Mouse (Mus musculus): ENCODE data around the gene Arsb. TPM values are rescaled to one million over a fixed set of nuclear protein-coding genes. Genes with fewer than 3 reads are reported as not detected.

The Arsb gene
- total and polyA plus RNA-seq, 2 experiments = 7.3 to 19.1 TPM

DNA sequence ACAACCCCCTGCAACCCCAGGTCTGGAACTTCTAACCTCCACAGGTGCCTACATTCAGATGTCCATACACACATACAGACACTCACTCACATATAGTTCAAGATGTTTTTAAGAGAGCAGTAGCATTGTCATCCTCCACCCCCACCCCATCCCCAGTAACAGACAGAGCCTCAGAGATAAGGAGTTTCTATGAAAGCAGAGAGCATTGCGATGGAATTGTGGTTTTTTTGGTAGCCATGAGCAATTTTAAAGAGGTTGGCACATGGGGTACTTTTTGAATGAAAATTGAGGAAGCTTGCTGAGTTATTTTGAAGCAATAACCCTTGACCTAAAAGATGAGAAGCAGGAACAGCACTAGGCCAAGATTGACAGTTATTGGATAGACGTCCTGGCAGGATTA is 89.8 kb downstream of the Arsb start:
- no peak for DNase-seq (ENCODE audit: extremely low read depth, low read depth, low spot score)
- H3K4me3 ChIP-seq (ENCODE audit: insufficient read depth, low read depth, low read length) = no peak overlapping the region
- H3K79me2 ChIP-seq (ENCODE audit: control insufficient read depth, insufficient read depth, low read length) = no peaks in the 10 kb centered on the region
- H3K27me3 ChIP-seq (ENCODE audit: control insufficient read depth, insufficient read depth, low read length) = no peaks in the 10 kb centered on the region
- no peak overlapping the region for H3K9ac ChIP-seq (ENCODE audit: low read depth, low read length)
- peaks cover 3% of the 10 kb centered on the region; the same call in 1 of the 2 replicates for H3K36me3 ChIP-seq (ENCODE audit: control insufficient read depth, insufficient read depth, low read length)
- no peaks in the 10 kb centered on the region for H3K4me1 ChIP-seq (ENCODE audit: control insufficient read depth, insufficient read depth, low read length)
- TF ChIP-seq CTCF (IDR thresholded peaks at IDR 0.05; ENCODE audit: low read depth, low read length) = no peak
- no peak for TF ChIP-seq POLR2A (IDR thresholded peaks at IDR 0.05; ENCODE audit: extremely low read depth, insufficient read depth, low read length)
- H3K27ac ChIP-seq (replicated peaks; ENCODE audit: insufficient read depth, low read depth, low read length) = no peak overlapping the region
- 80% methylated on average over 2 of the region's 2 CpGs for WGBS

DNA sequence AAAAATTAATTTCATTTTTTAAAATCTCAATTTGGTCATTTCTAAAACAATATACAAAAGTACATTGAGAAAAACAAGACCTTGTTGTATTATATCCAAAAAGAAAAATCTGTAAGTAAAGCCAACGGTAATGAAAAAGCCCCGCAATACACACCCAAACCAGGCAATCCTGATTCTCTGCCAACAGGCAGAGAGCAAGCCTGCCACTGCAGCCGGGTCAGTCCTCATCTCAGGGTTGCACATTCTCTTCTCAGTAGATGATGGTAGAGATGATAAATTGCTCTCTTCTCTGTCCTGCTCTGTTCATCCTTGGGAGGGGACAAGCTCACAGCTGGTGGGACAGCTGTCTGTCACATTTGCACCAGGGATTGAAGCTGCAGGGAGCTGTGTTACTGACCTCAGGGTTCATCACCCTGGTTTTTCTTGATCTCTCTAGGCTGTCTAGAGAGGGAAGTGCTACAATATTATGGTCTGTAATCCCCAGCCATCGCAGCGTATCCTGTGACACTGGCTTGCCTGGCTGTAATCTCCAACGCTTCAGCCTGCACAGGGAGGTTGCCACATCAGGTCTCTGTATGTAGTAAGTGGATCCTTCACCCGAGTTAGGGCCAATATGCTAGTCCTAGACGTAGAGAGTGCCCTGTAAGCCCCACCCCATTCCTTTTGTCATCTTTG is 92.8 kb downstream of the Arsb start:
- H3K27ac ChIP-seq (replicated peaks; ENCODE audit: insufficient read depth, low read depth, low read length) = no peak overlapping the region

DNA sequence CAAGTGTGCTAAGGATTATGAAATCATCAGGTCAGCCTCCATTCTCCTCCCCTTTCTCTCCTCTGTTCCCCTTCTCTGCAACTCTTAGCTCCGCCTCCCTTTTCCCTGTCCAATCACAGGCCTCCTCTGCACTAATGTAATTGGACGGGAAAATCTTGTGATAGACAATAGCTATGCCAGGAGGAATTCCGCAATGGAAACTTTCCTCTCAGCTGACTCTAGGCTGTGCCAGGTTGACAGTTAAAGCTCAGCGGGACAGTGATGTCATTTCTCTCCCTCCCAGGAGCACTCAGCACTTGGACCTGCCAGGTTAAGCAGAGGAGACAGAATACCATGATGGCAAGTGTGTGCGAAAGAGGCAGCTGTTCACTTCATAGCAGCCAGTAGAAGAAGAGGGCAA is 95.2 kb downstream of the Arsb start:
- H3K4me3 ChIP-seq (ENCODE audit: insufficient read depth, low read depth, low read length) = no peak overlapping the region
- no peak overlapping the region for H3K9ac ChIP-seq (ENCODE audit: low read depth, low read length)
- H3K4me1 ChIP-seq (ENCODE audit: control insufficient read depth, insufficient read depth, low read length) = no peaks in the 10 kb centered on the region
- peaks cover 6% of the 10 kb centered on the region; the same call in 1 of the 2 replicates for H3K36me3 ChIP-seq (ENCODE audit: control insufficient read depth, insufficient read depth, low read length)
- no peaks in the 10 kb centered on the region for H3K27me3 ChIP-seq (ENCODE audit: control insufficient read depth, insufficient read depth, low read length)
- H3K27ac ChIP-seq (replicated peaks; ENCODE audit: insufficient read depth, low read depth, low read length) = no peak overlapping the region
- DNase-seq (ENCODE audit: extremely low read depth, low read depth, low spot score) = no peak
- 92% methylated on average over 5 of the region's 5 CpGs for WGBS
- no peak for TF ChIP-seq POLR2A (IDR thresholded peaks at IDR 0.05; ENCODE audit: extremely low read depth, insufficient read depth, low read length)
- TF ChIP-seq CTCF (IDR thresholded peaks at IDR 0.05; ENCODE audit: low read depth, low read length) = no peak
- H3K79me2 ChIP-seq (ENCODE audit: control insufficient read depth, insufficient read depth, low read length) = no peaks in the 10 kb centered on the region

More for the DNA sequence above, 92.8 kb downstream of the Arsb start:
- 74% methylated on average over 8 of the region's 8 CpGs for WGBS
- no peaks in the 10 kb centered on the region for H3K79me2 ChIP-seq (ENCODE audit: control insufficient read depth, insufficient read depth, low read length)
- DNase-seq (ENCODE audit: extremely low read depth, low read depth, low spot score) = no peak
- H3K36me3 ChIP-seq (ENCODE audit: control insufficient read depth, insufficient read depth, low read length) = peaks cover 6% of the 10 kb centered on the region; the same call in 1 of the 2 replicates
- H3K9ac ChIP-seq (ENCODE audit: low read depth, low read length) = no peak overlapping the region
- no peaks in the 10 kb centered on the region for H3K27me3 ChIP-seq (ENCODE audit: control insufficient read depth, insufficient read depth, low read length)
- H3K4me1 ChIP-seq (ENCODE audit: control insufficient read depth, insufficient read depth, low read length) = no peaks in the 10 kb centered on the region
- no peak for TF ChIP-seq POLR2A (IDR thresholded peaks at IDR 0.05; ENCODE audit: extremely low read depth, insufficient read depth, low read length)
- TF ChIP-seq CTCF (IDR thresholded peaks at IDR 0.05; ENCODE audit: low read depth, low read length) = no peak
- H3K4me3 ChIP-seq (ENCODE audit: insufficient read depth, low read depth, low read length) = no peak overlapping the region

GRCm38 (mm10) chr13:93871681-93872080 is 100.3 kb downstream of the Arsb start:
- no peak for DNase-seq (ENCODE audit: extremely low read depth, low read depth, low spot score)
- TF ChIP-seq POLR2A (IDR thresholded peaks at IDR 0.05; ENCODE audit: extremely low read depth, insufficient read depth, low read length) (no peak), CTCF (IDR thresholded peaks at IDR 0.05; ENCODE audit: low read depth, low read length) (no peak)
- Histone ChIP-seq H3K9ac (ENCODE audit: low read depth, low read length) (no peak overlapping the region), H3K4me1 (ENCODE audit: control insufficient read depth, insufficient read depth, low read length) (no peaks in the 10 kb centered on the region), H3K27me3 (ENCODE audit: control insufficient read depth, insufficient read depth, low read length) (no peaks in the 10 kb centered on the region), H3K79me2 (ENCODE audit: control insufficient read depth, insufficient read depth, low read length) (no peaks in the 10 kb centered on the region), H3K36me3 (ENCODE audit: control insufficient read depth, insufficient read depth, low read length) (peaks cover 3% of the 10 kb centered on the region; the same call in 1 of the 2 replicates), H3K4me3 (ENCODE audit: insufficient read depth, low read depth, low read length) (no peak overlapping the region), H3K27ac (replicated peaks; ENCODE audit: insufficient read depth, low read depth, low read length) (no peak overlapping the region)
- WGBS = 80% methylated on average over 10 of the region's 10 CpGs

GRCm38 (mm10) chr13:93872591-93872990 is 101.2 kb downstream of the Arsb start:
- Histone ChIP-seq H3K4me1 (ENCODE audit: control insufficient read depth, insufficient read depth, low read length) (no peaks in the 10 kb centered on the region), H3K27ac (replicated peaks; ENCODE audit: insufficient read depth, low read depth, low read length) (no peak overlapping the region), H3K9ac (ENCODE audit: low read depth, low read length) (no peak overlapping the region), H3K4me3 (ENCODE audit: insufficient read depth, low read depth, low read length) (no peak overlapping the region), H3K27me3 (ENCODE audit: control insufficient read depth, insufficient read depth, low read length) (no peaks in the 10 kb centered on the region), H3K79me2 (ENCODE audit: control insufficient read depth, insufficient read depth, low read length) (no peaks in the 10 kb centered on the region), H3K36me3 (ENCODE audit: control insufficient read depth, insufficient read depth, low read length) (peaks cover 2% of the 10 kb centered on the region; the same call in 1 of the 2 replicates)
- DNase-seq (ENCODE audit: extremely low read depth, low read depth, low spot score) = no peak
- TF ChIP-seq CTCF (IDR thresholded peaks at IDR 0.05; ENCODE audit: low read depth, low read length) (no peak), POLR2A (IDR thresholded peaks at IDR 0.05; ENCODE audit: extremely low read depth, insufficient read depth, low read length) (no peak)
- 94% methylated on average over 6 of the region's 6 CpGs for WGBS

- no peaks in the 10 kb centered on the region for H3K4me1 ChIP-seq (ENCODE audit: control insufficient read depth, insufficient read depth, low read length)
- no peak for DNase-seq (ENCODE audit: extremely low read depth, low read depth, low spot score)
- WGBS = 94% methylated on average over 2 of the region's 2 CpGs
- H3K79me2 ChIP-seq (ENCODE audit: control insufficient read depth, insufficient read depth, low read length) = no peaks in the 10 kb centered on the region
- no peak overlapping the region for H3K27ac ChIP-seq (replicated peaks; ENCODE audit: insufficient read depth, low read depth, low read length)
- no peak overlapping the region for H3K9ac ChIP-seq (ENCODE audit: low read depth, low read length)
- H3K4me3 ChIP-seq (ENCODE audit: insufficient read depth, low read depth, low read length) = no peak overlapping the region
- H3K27me3 ChIP-seq (ENCODE audit: control insufficient read depth, insufficient read depth, low read length) = no peaks in the 10 kb centered on the region
- no peaks in the 10 kb centered on the region for H3K36me3 ChIP-seq (ENCODE audit: control insufficient read depth, insufficient read depth, low read length)
- TF ChIP-seq POLR2A (IDR thresholded peaks at IDR 0.05; ENCODE audit: extremely low read depth, insufficient read depth, low read length) (no peak), CTCF (IDR thresholded peaks at IDR 0.05; ENCODE audit: low read depth, low read length) (no peak)
Observed at GRCm38 (mm10) chr13:93877924-93878323, 106.5 kb downstream of the Arsb start.
